Mouse (Mus musculus) olfactory bulb, adult 2 months (tissue): ENCODE results near the gene Setd7.

Experiments used
- CTCF ChIP-seq: fragments of 200-500 bp; IDR thresholded peaks from 2 replicates; pipeline ENCODE4 v1.5.1; 2012; ENCODE audit warnings: low read depth, mild to moderate bottlenecking, low read length, moderate library complexity; ENCODE audit not compliant: insufficient read depth
- POLR2A ChIP-seq: fragments of 200-500 bp; IDR thresholded peaks from 2 replicates; pipeline ENCODE4 v1.6.1; 2012; ENCODE audit warnings: mild to moderate bottlenecking, low read depth, low read length, moderate library complexity; ENCODE audit not compliant: insufficient read depth

DNA sequence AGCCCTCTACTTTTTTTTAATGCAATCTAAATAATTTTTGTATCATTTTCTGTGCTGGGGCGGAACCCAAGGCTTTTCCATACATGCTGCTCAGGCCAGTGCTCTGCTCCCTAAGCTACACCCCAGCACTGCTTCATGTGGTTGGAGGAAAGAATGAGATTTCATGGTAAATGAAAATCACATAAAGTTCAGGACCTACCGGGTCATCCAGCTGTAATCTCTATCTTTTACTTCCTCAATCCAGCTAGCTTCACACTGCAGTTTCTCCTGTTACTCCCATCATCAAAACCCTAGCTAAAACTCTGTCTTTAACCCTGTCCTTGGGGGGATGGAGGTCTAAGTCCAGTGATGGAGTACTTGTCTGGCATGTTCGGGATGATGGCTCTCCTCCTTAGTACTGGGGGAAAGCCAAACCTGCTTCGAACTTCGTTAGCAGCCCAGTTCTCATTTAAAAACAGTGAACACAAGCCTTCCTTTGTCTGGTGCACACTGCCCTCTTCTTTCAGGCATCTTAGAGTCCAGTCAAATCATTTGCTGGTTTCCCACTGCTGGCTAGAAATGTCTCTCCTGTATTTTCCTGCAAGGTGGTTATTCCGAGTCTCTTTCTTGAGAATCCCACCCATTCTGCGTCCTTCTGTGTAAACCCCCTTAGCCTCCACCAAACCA, 70.5 kb downstream of the Setd7 start:
- TF ChIP-seq CTCF = no peak
- TF ChIP-seq POLR2A = no peak
